Mouse (Mus musculus) heart, adult 2 months (tissue): ENCODE data around the gene Arntl. TPM values are rescaled to one million over a fixed set of nuclear protein-coding genes. Genes with fewer than 3 reads are reported as not detected.
A peak's percentile ranks its signal among the peaks of the same experiment; 100 is the strongest.

Source experiments
- DNase-seq, 2 experiments: peaks; one replicate each; pipeline ENCODE4 v3.0.0; 2021
- H3K27ac ChIP-seq: fragments of 200-600 bp; 2 replicates; pipeline ENCODE4 v1.8.1; 2022
- H3K27me3 ChIP-seq: fragments of 200-500 bp; 2 replicates; pipeline ENCODE4 v1.6.1; 2012; ENCODE audit warnings: mild to moderate bottlenecking, low read length, inconsistent platforms, mixed read lengths; ENCODE audit not compliant: control insufficient read depth, insufficient read depth
- H3K36me3 ChIP-seq: fragments of 200-500 bp; 2 replicates; pipeline ENCODE4 v1.6.1; 2012; ENCODE audit warnings: low read length, inconsistent platforms; ENCODE audit not compliant: control insufficient read depth, insufficient read depth
- H3K4me1 ChIP-seq: fragments of 200-500 bp; 2 replicates; pipeline ENCODE4 v1.6.1; 2011; ENCODE audit warnings: low read length; ENCODE audit not compliant: control insufficient read depth, insufficient read depth
- H3K4me3 ChIP-seq: fragments of 200-600 bp; 2 replicates; pipeline ENCODE4 v1.8.1; 2022
- H3K79me2 ChIP-seq: fragments of 200-500 bp; replicated peaks from 2 replicates; pipeline ENCODE4 v1.6.1; 2012; ENCODE audit warnings: mild to moderate bottlenecking, inconsistent platforms, low read length, moderate library complexity, mixed read lengths; ENCODE audit not compliant: control insufficient read depth, insufficient read depth
- H3K9ac ChIP-seq: fragments of 200-500 bp; 2 replicates; pipeline ENCODE4 v1.6.1; 2012; ENCODE audit warnings: low read depth, mild to moderate bottlenecking, control low read depth, inconsistent platforms, low read length, mixed read lengths
- CTCF ChIP-seq: fragments of 200-600 bp; IDR thresholded peaks from 2 replicates; pipeline ENCODE4 v1.8.1; 2022; ENCODE audit warnings: antibody characterized with exemption, mild to moderate bottlenecking, moderate library complexity
- EP300 ChIP-seq: fragments of 200-500 bp; IDR thresholded peaks from 2 replicates; pipeline ENCODE4 v1.6.1; 2011; ENCODE audit warnings: low read depth, low read length, control low read depth; ENCODE audit not compliant: insufficient read depth
- POLR2A ChIP-seq: fragments of 200-500 bp; IDR thresholded peaks from 2 replicates; pipeline ENCODE4 v1.6.1; 2011; ENCODE audit warnings: mild to moderate bottlenecking, low read depth, low read length, control low read depth; ENCODE audit not compliant: insufficient read depth
- WGBS: fragments of 180-500 bp; shearing (Covaris S2); methylation state at CpG from one replicate; pipeline ENCODE4 v1.1.7; 2018; 5-methylcytosine and 5-hydroxymethylcytosine counted together
- intact Hi-C: fragments of 180-260 bp; cut with DNase I; formaldehyde crosslinking; loops from one replicate; pipeline ENCODE4 v1.15.1; 2025
- polyA plus RNA-seq: library from polyadenylated mRNA; depleted of rRNA; stranded (reverse); fragments of >200 nt; gene quantifications from 2 replicates; pipeline ENCODE4 v1.2.3, GENCODE M21; 2012
- total RNA-seq, 2 experiments: library from RNA; stranded (reverse); gene quantifications; 2 replicates each; pipeline ENCODE4 v1.2.3; 2021

The Arntl gene
- total and polyA plus RNA-seq, 3 experiments: 6.6 to 26.7 (median 7.2) TPM

GRCm38 (mm10) chr7:113241901-113242661, 34.8 kb downstream of the Arntl start:
- intact Hi-C loops: loop anchor here (2.0 kb wide), 1 partner anchor 35 kb away; the partner anchor contains the start of gene Arntl
- Histone ChIP-seq H3K79me2 (peaks cover 2% of the 10 kb centered on the region; the same call in 1 of the 2 replicates), H3K27ac (peak overlapping the region; percentile 51), H3K4me3 (no peak overlapping the region), H3K36me3 (peaks cover 6% of the 10 kb centered on the region), H3K27me3 (no peaks in the 10 kb centered on the region), H3K9ac (no peak overlapping the region), H3K4me1 (peaks cover 29% of the 10 kb centered on the region)
- 22% methylated on average over 12 of the region's 12 CpGs for WGBS
- peak; percentile 59 to 67 for DNase-seq
- no peak for TF ChIP-seq POLR2A
- 0 out of 2 replicates have a peak, but pooled peaks have one; percentile 25 for TF ChIP-seq EP300

- H3K79me2 ChIP-seq: peaks cover 2% of the 10 kb centered on the region; the same call in 1 of the 2 replicates
- peak; percentile 59 to 68 for DNase-seq
- H3K36me3 ChIP-seq: peaks cover 6% of the 10 kb centered on the region
- intact Hi-C loops: loop anchor here (2.0 kb wide), 1 partner anchor 36 kb away; the partner anchor contains the start of gene Arntl
- no peak overlapping the region for H3K4me3 ChIP-seq
- no peaks in the 10 kb centered on the region for H3K27me3 ChIP-seq
- WGBS: 27% methylated on average over 6 of the region's 6 CpGs
- H3K4me1 ChIP-seq: peaks cover 29% of the 10 kb centered on the region
- peak overlapping the region; percentile 42 for H3K27ac ChIP-seq
- no peak overlapping the region for H3K9ac ChIP-seq
- TF ChIP-seq POLR2A (no peak), EP300 (no peak), CTCF (no peak)
These were observed 35.4 kb downstream of the Arntl start for GRCm38 (mm10) chr7:113242688-113243087.

DNA sequence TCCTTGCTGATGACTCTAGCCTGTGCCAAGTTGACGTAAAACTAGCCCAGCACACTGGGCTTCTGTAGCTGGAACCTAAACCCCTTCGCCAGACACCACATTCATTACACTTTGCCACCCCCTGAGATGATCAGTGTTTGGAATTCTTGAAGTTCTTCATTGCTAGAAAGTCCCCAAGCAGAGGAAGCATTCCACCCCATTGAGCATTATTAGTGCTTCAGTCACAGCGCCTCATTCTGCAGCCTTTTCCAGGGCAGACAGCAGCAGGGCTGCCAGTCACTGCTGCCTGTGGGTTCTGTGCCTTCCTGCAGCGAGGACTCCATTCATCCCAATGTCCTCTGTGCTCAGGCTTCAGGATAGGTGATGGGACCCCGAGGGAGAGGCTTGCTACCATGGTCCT, 37.9 kb downstream of the Arntl start:
- WGBS: 93% methylated on average over 5 of the region's 5 CpGs
- DNase-seq: no peak
- H3K9ac ChIP-seq: no peak overlapping the region
- no peak overlapping the region for H3K4me3 ChIP-seq
- no peaks in the 10 kb centered on the region for H3K27me3 ChIP-seq
- TF ChIP-seq EP300 (no peak), CTCF (no peak), POLR2A (no peak)
- H3K4me1 ChIP-seq: peaks cover 32% of the 10 kb centered on the region
- H3K36me3 ChIP-seq: peaks cover 6% of the 10 kb centered on the region
- intact Hi-C loops: no loop called here
- H3K79me2 ChIP-seq: peaks cover 2% of the 10 kb centered on the region; the same call in 1 of the 2 replicates
- H3K27ac ChIP-seq: no peak overlapping the region

- no peak overlapping the region for H3K9ac ChIP-seq
- no peak for DNase-seq
- H3K4me1 ChIP-seq: peaks cover 27% of the 10 kb centered on the region
- H3K4me3 ChIP-seq: no peak overlapping the region
- no peaks in the 10 kb centered on the region for H3K36me3 ChIP-seq
- no peaks in the 10 kb centered on the region for H3K27me3 ChIP-seq
- peaks cover 2% of the 10 kb centered on the region; the same call in 1 of the 2 replicates for H3K79me2 ChIP-seq
- 74% methylated on average over 4 of the region's 4 CpGs for WGBS
- intact Hi-C loops: no loop called here
- H3K27ac ChIP-seq: no peak overlapping the region
- TF ChIP-seq EP300 (no peak), POLR2A (no peak), CTCF (no peak)
These were observed 39.2 kb downstream of the Arntl start for GRCm38 (mm10) chr7:113246512-113246911.

DNA sequence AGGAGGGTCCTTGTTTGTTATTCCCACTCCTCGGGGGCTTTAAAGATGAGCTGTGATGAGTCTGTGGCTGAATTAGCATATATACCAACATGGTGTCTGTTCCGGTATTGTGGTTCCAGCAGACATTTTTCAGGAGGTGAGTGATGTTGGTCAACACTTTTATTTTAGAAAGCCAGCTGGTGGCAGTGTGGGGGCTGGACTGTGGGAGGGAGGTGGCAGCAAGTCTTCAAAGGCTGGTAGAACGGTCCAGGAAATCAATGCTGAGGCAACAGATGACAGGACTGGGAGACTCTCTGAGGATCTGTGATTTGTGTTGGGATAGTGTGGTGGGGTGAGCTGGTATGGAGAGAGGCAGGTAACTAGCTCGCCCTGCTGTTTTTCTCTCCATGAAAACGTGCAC, 39.9 kb downstream of the Arntl start:
- H3K4me3 ChIP-seq: no peak overlapping the region
- TF ChIP-seq POLR2A (no peak), CTCF (no peak), EP300 (no peak)
- WGBS: 87% methylated on average over 5 of the region's 5 CpGs
- H3K27me3 ChIP-seq: no peaks in the 10 kb centered on the region
- H3K4me1 ChIP-seq: peaks cover 21% of the 10 kb centered on the region
- intact Hi-C loops: no loop called here
- H3K9ac ChIP-seq: no peak overlapping the region
- H3K36me3 ChIP-seq: no peaks in the 10 kb centered on the region
- no peak for DNase-seq
- no peak overlapping the region for H3K27ac ChIP-seq
- H3K79me2 ChIP-seq: peaks cover 2% of the 10 kb centered on the region; the same call in 1 of the 2 replicates

GRCm38 (mm10) chr7:113249134-113249825, 42.0 kb downstream of the Arntl start:
- intact Hi-C loops: no loop called here
- TF ChIP-seq POLR2A: no peak
- TF ChIP-seq EP300: no peak
- no peak for TF ChIP-seq CTCF
- no peak overlapping the region for H3K27ac ChIP-seq

More at GRCm38 (mm10) chr7:113249134-113249825, 42.0 kb downstream of the Arntl start:
- peak in 1 of 2 experiments; percentile 42 for DNase-seq
- Histone ChIP-seq H3K4me3 (no peak overlapping the region), H3K4me1 (peaks cover 27% of the 10 kb centered on the region), H3K36me3 (no peaks in the 10 kb centered on the region; the same call in 1 of the 2 replicates), H3K9ac (no peak overlapping the region), H3K79me2 (peaks cover 1% of the 10 kb centered on the region; the same call in 1 of the 2 replicates), H3K27me3 (no peaks in the 10 kb centered on the region)
- 61% methylated on average over 16 of the region's 16 CpGs for WGBS
